Mouse (Mus musculus) lung, adult 2 months (tissue): Measurements from ENCODE around the gene Krtap3-2.
"Not testable (repeated sequence)": the region's sequence is repeated elsewhere in the genome, so short reads cannot be mapped to it uniquely, and the experiment has no call there.

Experiments used
- CTCF ChIP-seq: fragments of 200-500 bp; IDR thresholded peaks from 2 replicates; pipeline ENCODE4 v1.5.1; 2011; ENCODE audit warnings: mild to moderate bottlenecking, low read length, control low read depth; ENCODE audit not compliant: insufficient read depth
- POLR2A ChIP-seq: fragments of 200-500 bp; IDR thresholded peaks from 2 replicates; pipeline ENCODE4 v1.6.1; 2011; ENCODE audit warnings: low read depth, mild to moderate bottlenecking, control low read depth, low read length, borderline replicate concordance; ENCODE audit errors: extremely low read depth

DNA sequence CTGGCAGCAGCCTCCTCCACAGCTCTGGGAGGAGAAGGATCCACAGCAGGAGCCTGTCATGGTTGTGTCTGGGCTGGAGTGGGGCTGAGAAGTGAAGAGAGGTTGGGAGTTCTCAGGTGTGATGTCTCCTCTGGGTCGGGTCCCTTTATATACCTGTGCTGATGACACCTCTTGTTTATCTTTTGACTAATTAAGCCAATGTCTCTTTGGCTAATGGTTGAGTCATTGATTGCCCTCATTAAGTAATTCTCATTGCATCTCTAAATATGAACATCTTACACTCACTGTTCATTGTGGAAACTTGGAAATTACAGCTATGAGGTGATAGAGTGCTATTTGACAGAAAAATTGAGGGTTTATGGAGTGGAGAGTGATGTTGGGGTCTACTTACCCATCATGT lies 46.6 kb upstream of the Krtap3-2 start, which contains the start of gene Gm11938:
- not testable (repeated sequence) for TF ChIP-seq CTCF, POLR2A
